ENCODE assay signal across 27 mouse cellular contexts in genomic region chr3:19992388-19992787, GRCm38 (mm10). TPM values are rescaled to one million over a fixed set of nuclear protein-coding genes. Genes with fewer than 3 reads are reported as not detected.
"Had no signal": no experiment of that assay in that cellular context is flagged by ENCODE, and none has a peak within 500 bp of the region (broad histone marks: within the 10 kb centered on the region; RNA-seq: fewer than 3 reads in every experiment).

No protein-coding gene starts in this region.

- H3K4me1 ChIP-seq: embryonic facial prominence, embryonic 10.5 days; embryonic facial prominence, embryonic 12.5 days; embryonic facial prominence, embryonic 13.5 days; embryonic facial prominence, embryonic 15.5 days; forebrain, embryonic 10.5 days; forebrain, embryonic 12.5 days; forebrain, embryonic 13.5 days; heart, embryonic 10.5 days had no signal

- H3K9me3 ChIP-seq: embryonic facial prominence, embryonic 10.5 days; embryonic facial prominence, embryonic 12.5 days; embryonic facial prominence, embryonic 13.5 days; embryonic facial prominence, embryonic 15.5 days; forebrain, embryonic 10.5 days; forebrain, embryonic 12.5 days; forebrain, embryonic 13.5 days; heart, embryonic 10.5 days had no signal

- H3K4me2 ChIP-seq: embryonic facial prominence, embryonic 12.5 days; embryonic facial prominence, embryonic 13.5 days; embryonic facial prominence, embryonic 15.5 days; forebrain, embryonic 12.5 days; forebrain, embryonic 13.5 days had no signal

- ATAC-seq: forebrain, embryonic 13.5 days; forebrain, embryonic 14.5 days; forebrain, embryonic 16.5 days; forebrain, postnatal 0 days had no signal

- H3K27ac ChIP-seq: embryonic facial prominence, embryonic 10.5 days; embryonic facial prominence, embryonic 12.5 days; embryonic facial prominence, embryonic 13.5 days; embryonic facial prominence, embryonic 15.5 days; forebrain, embryonic 10.5 days; forebrain, embryonic 12.5 days; forebrain, embryonic 13.5 days; gastrocnemius, adult 2 months; heart, adult 2 months; heart, embryonic 10.5 days had no signal

- H3K27me3 ChIP-seq: embryonic facial prominence, embryonic 12.5 days; embryonic facial prominence, embryonic 13.5 days; embryonic facial prominence, embryonic 15.5 days; forebrain, embryonic 12.5 days; forebrain, embryonic 13.5 days had no signal

- H3K9ac ChIP-seq: embryonic facial prominence, embryonic 12.5 days; embryonic facial prominence, embryonic 13.5 days; embryonic facial prominence, embryonic 15.5 days; forebrain, embryonic 12.5 days; forebrain, embryonic 13.5 days; forebrain, postnatal 0 days had no signal

- DNase-seq: cerebellum, adult 9-10 months; cerebellum, adult 9-11 months; cerebellum, postnatal 10 days; cerebellum, postnatal 14 days; cerebellum, postnatal 25 days; cerebellum, postnatal 36 days; embryo, embryonic 11 days; forebrain, postnatal 0 days; gastrocnemius, adult 2 months; gastrocnemius, postnatal 10 days; gastrocnemius, postnatal 14 days; gastrocnemius, postnatal 25 days; gastrocnemius, postnatal 36 days; heart, adult 11 months; heart, adult 18-20 months; heart, adult 2 months had no signal

- H3K36me3 ChIP-seq: embryonic facial prominence, embryonic 12.5 days had no signal

- H3K4me3 ChIP-seq: embryonic facial prominence, embryonic 10.5 days; embryonic facial prominence, embryonic 12.5 days; embryonic facial prominence, embryonic 13.5 days; embryonic facial prominence, embryonic 15.5 days; erythroblast, embryonic 14.5 days; forebrain, embryonic 10.5 days; forebrain, embryonic 12.5 days; forebrain, embryonic 13.5 days; gastrocnemius, adult 2 months; heart, adult 2 months; heart, embryonic 10.5 days had no signal

RNA-seq across cellular contexts. Expression of gene Cp, which starts 35.5 kb away (rescaled TPM):
- polyA plus RNA-seq: erythroblast, embryonic 14.5 days had no signal
